In the genomic region with DNA sequence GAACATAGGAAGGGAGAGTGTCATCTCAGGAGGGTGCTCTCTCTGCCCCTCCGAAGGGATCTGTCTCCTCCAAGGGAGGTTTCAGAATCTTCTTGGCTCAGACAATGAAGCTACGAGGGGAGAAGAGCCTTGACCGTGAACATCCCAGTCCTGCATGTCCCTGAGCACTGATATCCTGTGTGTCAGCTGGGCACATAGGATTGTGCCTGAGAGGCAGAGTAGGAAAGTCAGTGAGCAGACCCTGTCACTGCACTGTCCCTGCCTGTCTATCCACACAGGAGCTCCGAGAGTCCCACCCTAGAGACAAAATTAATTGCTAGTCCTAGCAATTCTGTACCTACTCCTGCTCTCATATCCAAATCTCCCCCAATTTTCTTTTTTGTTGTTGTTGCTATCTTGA, we compare ENCODE assay signal across 24 mouse cellular contexts.
"Had no signal": no experiment of that assay in that cellular context is flagged by ENCODE, and none has a peak within 500 bp of the region (broad histone marks: within the 10 kb centered on the region; RNA-seq: fewer than 3 reads in every experiment).

No protein-coding gene starts in this region.

- ATAC-seq: hindbrain, embryonic 16.5 days; intestine, embryonic 16.5 days had no signal

- H3K9me3 ChIP-seq: heart, embryonic 12.5 days; hindbrain, embryonic 10.5 days; hindbrain, embryonic 12.5 days; limb, embryonic 10.5 days; limb, embryonic 12.5 days; liver, embryonic 13.5 days; liver, embryonic 15.5 days had no signal

- H3K4me2 ChIP-seq: heart, embryonic 12.5 days; hindbrain, embryonic 12.5 days; hindbrain, embryonic 14.5 days; limb, embryonic 12.5 days; liver, embryonic 11.5 days; liver, embryonic 15.5 days had no signal

- DNase-seq: gastrocnemius, adult 2 months; gastrocnemius, postnatal 10 days; heart, adult 2 months; heart, postnatal 10 days; heart, postnatal 4 days; kidney, adult 18-20 months; kidney, adult 8-10 months; kidney, postnatal 10 days; kidney, postnatal 25 days; kidney, postnatal 4 days; liver; liver, embryonic 13.5 days had no signal

- H3K27ac ChIP-seq: heart, adult 2 months; hindbrain, embryonic 10.5 days; hindbrain, embryonic 12.5 days; hindbrain, embryonic 14.5 days; layer of hippocampus, adult 2 months; left cerebral cortex, adult 2 months; limb, embryonic 10.5 days; limb, embryonic 12.5 days; liver, embryonic 15.5 days had no signal

- H3K27me3 ChIP-seq: heart, embryonic 12.5 days; hindbrain, embryonic 12.5 days; limb, embryonic 12.5 days; liver, embryonic 13.5 days; liver, embryonic 15.5 days had no signal

- H3K9ac ChIP-seq: hindbrain, embryonic 12.5 days; hindbrain, embryonic 14.5 days; limb, embryonic 12.5 days; liver, embryonic 13.5 days; liver, embryonic 15.5 days had no signal

- H3K4me3 ChIP-seq: heart, adult 2 months; heart, embryonic 12.5 days; hindbrain, embryonic 10.5 days; hindbrain, embryonic 12.5 days; layer of hippocampus, adult 2 months; left cerebral cortex, adult 2 months; limb, embryonic 10.5 days; limb, embryonic 12.5 days; liver, embryonic 15.5 days had no signal
